Mouse (Mus musculus) kidney, embryonic 16.5 days (tissue): ENCODE measurements around the gene Rita1. TPM values are rescaled to one million over a fixed set of nuclear protein-coding genes. Genes with fewer than 3 reads are reported as not detected.

Experiments
- ATAC-seq: fragments of 200-750 bp; cut with Nextera tagmentation; 2 replicates; pipeline ENCODE4 v1.8.0; 2017; ENCODE audit warnings: moderate TSS enrichment; ENCODE audit not compliant: low FRiP score, low TSS enrichment
- H3K27ac ChIP-seq: fragments of 300-500 bp; sonication (generic); 2 replicates; pipeline ENCODE4 v1.5.1; 2014; ENCODE audit warnings: low read length
- H3K27me3 ChIP-seq: fragments of 300-500 bp; sonication (generic); 2 replicates; pipeline ENCODE4 v1.6.1; 2014; ENCODE audit warnings: low read length, control low read depth, mixed read lengths; ENCODE audit not compliant: insufficient read depth
- H3K36me3 ChIP-seq: fragments of 300-500 bp; sonication (generic); 2 replicates; pipeline ENCODE4 v1.6.1; 2014; ENCODE audit warnings: low read length, control low read depth, mixed read lengths; ENCODE audit not compliant: insufficient read depth
- H3K4me1 ChIP-seq: fragments of 300-500 bp; sonication (generic); 2 replicates; pipeline ENCODE4 v1.6.1; 2014; ENCODE audit warnings: low read length, control low read depth, mixed read lengths; ENCODE audit not compliant: insufficient read depth
- H3K4me2 ChIP-seq: fragments of 300-500 bp; sonication (generic); replicated peaks from 2 replicates; pipeline ENCODE4 v1.6.1; 2014; ENCODE audit warnings: low read depth, low read length
- H3K4me3 ChIP-seq: fragments of 300-500 bp; sonication (generic); 2 replicates; pipeline ENCODE4 v1.5.1; 2014; ENCODE audit warnings: mild to moderate bottlenecking, low read length
- H3K9ac ChIP-seq: fragments of 300-500 bp; sonication (generic); replicated peaks from 2 replicates; pipeline ENCODE4 v1.6.1; 2014; ENCODE audit warnings: low read length
- H3K9me3 ChIP-seq: fragments of 300-500 bp; sonication (generic); 2 replicates; pipeline ENCODE4 v1.6.1; 2016; ENCODE audit warnings: low read length, control low read depth
- WGBS: fragments of 180-500 bp; shearing (Covaris S2); extraction: QIAGEN DNeasy Blood & Tissue Kit; methylation state at CpG from one replicate; pipeline ENCODE4 v1.1.7; 2014; 5-methylcytosine and 5-hydroxymethylcytosine counted together
- polyA plus RNA-seq: library from polyadenylated mRNA; unstranded; fragments of >200 nt; fragmentation: Nextera tagmentation; extraction: Ambion mirVana; gene quantifications from 2 replicates; pipeline ENCODE4 v1.2.1, GENCODE M21; 2015

Rita1 gene
- polyA plus RNA-seq, 1 experiment from 2014 or later, result 18.0 TPM

GRCm38 (mm10) chr5:120579211-120579897 is 33.0 kb downstream of the Rita1 start:
- peak; percentile 75 for ATAC-seq
- Histone ChIP-seq H3K36me3 (peaks cover 14% of the 10 kb centered on the region), H3K27ac (peak overlapping the region; percentile 92), H3K4me2 (peak overlapping the region; percentile 42), H3K9me3 (no peaks in the 10 kb centered on the region), H3K27me3 (no peaks in the 10 kb centered on the region), H3K9ac (peak overlapping the region; percentile 33), H3K4me1 (peaks cover 52% of the 10 kb centered on the region), H3K4me3 (peak overlapping the region; percentile 21)
- WGBS, result 11% methylated on average over 26 of the region's 26 CpGs

DNA sequence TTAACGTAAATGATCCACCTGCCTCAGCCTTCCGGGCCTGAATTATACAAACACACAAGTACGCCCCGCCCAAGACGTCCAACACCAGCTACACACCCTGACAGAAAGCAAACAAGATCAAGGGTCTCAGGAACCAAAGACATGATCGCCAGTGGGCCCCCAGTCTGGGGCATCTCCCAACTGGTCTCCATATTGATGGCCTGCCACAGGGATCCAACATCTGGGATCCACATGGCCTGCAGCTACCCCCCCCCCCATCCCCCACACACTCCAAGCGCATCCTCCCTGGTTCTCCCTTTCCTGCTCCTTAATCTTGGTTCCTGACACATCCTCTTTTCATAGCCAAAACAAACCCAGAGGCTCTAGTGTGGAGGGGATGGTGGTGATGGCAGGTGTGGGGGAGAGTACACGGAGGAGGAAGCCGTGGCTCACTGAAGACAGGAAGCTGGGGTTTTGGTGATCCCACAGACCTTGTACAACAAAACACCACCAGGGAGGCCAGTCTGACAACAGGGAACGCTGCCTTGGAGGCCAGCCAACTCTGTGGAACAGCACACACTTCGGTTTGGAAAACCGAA is 33.8 kb downstream of the Rita1 start:
- Histone ChIP-seq H3K27ac (peak overlapping the region; percentile 92), H3K4me2 (peak overlapping the region; percentile 42), H3K4me3 (no peak overlapping the region), H3K9me3 (no peaks in the 10 kb centered on the region), H3K9ac (peak overlapping the region; percentile 33), H3K27me3 (no peaks in the 10 kb centered on the region), H3K4me1 (peaks cover 52% of the 10 kb centered on the region), H3K36me3 (peaks cover 10% of the 10 kb centered on the region)
- 19% methylated on average over 12 of the region's 12 CpGs for WGBS
- ATAC-seq, result peak; percentile 55

GRCm38 (mm10) chr5:120577935-120578441 is 34.4 kb downstream of the Rita1 start:
- peaks cover 52% of the 10 kb centered on the region for H3K4me1 ChIP-seq
- peak; percentile 41 for ATAC-seq
- peak overlapping the region; percentile 13; the same call in 1 of the 2 replicates for H3K9ac ChIP-seq
- H3K36me3 ChIP-seq, result peaks cover 10% of the 10 kb centered on the region
- H3K9me3 ChIP-seq, result no peaks in the 10 kb centered on the region
- no peak overlapping the region for H3K4me2 ChIP-seq
- no peaks in the 10 kb centered on the region for H3K27me3 ChIP-seq
- peak overlapping the region; percentile 92 for H3K27ac ChIP-seq
- H3K4me3 ChIP-seq, result no peak overlapping the region
- WGBS, result 33% methylated on average over 10 of the region's 10 CpGs

DNA sequence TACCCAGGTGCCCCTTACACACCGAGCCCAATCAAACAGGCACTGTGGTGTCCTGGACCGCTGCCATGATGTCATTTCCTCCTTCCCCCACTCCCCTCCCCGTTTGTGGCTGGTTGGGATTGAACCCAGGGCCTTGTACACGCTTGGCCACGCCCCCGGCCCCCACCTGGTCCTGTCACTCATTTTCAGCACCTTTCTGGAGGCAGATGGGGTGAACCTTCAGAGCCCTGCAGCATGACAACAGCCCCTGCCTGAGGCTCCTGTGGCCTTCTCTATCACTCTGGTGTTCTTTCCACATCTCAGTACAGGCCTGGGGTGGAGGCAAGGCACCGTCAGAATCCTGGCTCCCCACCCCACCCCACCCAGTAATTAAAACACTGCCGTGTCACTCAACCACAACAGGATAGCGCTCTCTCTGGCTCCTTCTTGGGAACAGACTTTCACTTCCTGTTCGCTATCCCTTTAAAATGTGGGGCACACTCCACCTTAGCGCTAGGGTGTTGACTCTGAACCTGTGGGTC is 35.5 kb downstream of the Rita1 start:
- peaks cover 4% of the 10 kb centered on the region; the same call in 1 of the 2 replicates for H3K36me3 ChIP-seq
- no peak overlapping the region for H3K4me2 ChIP-seq
- no peaks in the 10 kb centered on the region for H3K27me3 ChIP-seq
- 63% methylated on average over 11 of the region's 11 CpGs for WGBS
- H3K4me3 ChIP-seq, result no peak overlapping the region
- H3K9me3 ChIP-seq, result no peaks in the 10 kb centered on the region
- peaks cover 55% of the 10 kb centered on the region for H3K4me1 ChIP-seq
- ATAC-seq, result no peak
- no peak overlapping the region for H3K9ac ChIP-seq
- no peak overlapping the region for H3K27ac ChIP-seq

DNA sequence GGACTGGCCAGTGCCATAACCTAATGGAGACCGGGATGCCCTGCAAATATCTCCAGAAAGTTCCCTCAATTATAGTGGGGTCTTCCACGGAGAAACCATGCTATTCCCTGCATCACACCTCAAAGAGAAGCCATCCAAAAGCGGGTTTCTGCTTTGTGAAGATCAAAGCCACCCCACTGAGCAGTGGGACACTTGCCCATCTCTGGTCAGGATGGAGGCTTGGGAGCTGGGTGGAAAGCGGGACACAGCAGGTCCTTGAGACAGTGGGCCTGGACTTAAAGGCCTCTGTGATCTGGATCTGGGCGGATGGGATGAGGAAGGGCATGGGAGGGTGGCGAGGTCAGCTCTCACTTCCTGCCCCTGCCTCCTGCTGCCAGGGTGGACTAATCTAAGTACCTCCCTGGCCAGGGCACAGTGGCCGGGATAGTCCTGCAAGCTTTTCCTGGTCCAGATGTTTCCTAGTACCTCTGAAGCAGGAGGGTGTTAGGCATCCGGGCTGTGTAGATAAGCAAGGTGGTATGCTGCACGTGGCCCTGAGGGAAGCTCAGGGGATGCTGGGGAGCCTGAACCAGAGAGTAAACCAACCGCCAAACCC is 37.8 kb downstream of the Rita1 start:
- Histone ChIP-seq H3K4me1 (peaks cover 55% of the 10 kb centered on the region), H3K36me3 (peaks cover 4% of the 10 kb centered on the region; the same call in 1 of the 2 replicates), H3K9me3 (no peaks in the 10 kb centered on the region), H3K4me2 (no peak overlapping the region), H3K4me3 (no peak overlapping the region), H3K27me3 (no peaks in the 10 kb centered on the region), H3K9ac (no peak overlapping the region), H3K27ac (no peak overlapping the region)
- ATAC-seq, result no peak
- WGBS, result 72% methylated on average over 10 of the region's 10 CpGs

DNA sequence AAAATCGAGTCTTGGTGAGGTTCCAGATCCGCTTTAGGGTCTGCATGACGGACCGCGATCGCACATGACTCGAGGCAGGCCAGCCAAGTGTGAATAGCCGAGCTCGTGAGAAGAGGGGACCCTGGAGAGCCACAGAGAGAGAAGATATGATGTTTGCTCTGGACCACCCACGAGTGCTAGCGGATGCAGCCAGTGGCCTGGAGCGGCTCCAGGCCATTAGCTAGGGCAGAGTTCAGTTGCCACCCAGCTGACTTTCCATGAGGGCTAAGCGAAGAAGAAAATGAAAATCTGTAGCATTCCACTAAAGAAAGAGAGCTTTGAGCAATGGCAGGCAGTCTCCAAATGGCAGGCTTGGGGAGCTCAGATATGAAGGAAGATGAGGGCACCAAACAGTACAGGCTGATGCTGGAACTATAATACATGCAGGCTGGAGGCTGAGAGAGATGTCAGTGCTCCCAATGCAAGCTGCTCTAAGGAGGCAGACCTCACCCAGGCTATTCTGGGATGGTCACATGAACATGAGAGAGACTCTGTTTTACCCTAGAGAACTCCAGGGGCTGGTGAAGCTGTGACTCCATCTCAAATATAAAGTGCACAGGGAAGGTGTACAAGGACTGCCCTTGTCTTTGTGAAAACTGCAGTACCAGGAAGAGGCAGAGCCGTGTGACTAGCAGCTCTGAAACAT is 41.2 kb downstream of the Rita1 start:
- H3K4me3 ChIP-seq, result no peak overlapping the region
- no peak overlapping the region for H3K9ac ChIP-seq
- no peak overlapping the region for H3K4me2 ChIP-seq
- peak overlapping the region; percentile 66 for H3K27ac ChIP-seq
- peaks cover 4% of the 10 kb centered on the region; the same call in 1 of the 2 replicates for H3K36me3 ChIP-seq
- peak; percentile 66 for ATAC-seq
- WGBS, result 18% methylated on average over 14 of the region's 14 CpGs
- no peaks in the 10 kb centered on the region for H3K27me3 ChIP-seq
- no peaks in the 10 kb centered on the region for H3K9me3 ChIP-seq
- peaks cover 60% of the 10 kb centered on the region for H3K4me1 ChIP-seq

DNA sequence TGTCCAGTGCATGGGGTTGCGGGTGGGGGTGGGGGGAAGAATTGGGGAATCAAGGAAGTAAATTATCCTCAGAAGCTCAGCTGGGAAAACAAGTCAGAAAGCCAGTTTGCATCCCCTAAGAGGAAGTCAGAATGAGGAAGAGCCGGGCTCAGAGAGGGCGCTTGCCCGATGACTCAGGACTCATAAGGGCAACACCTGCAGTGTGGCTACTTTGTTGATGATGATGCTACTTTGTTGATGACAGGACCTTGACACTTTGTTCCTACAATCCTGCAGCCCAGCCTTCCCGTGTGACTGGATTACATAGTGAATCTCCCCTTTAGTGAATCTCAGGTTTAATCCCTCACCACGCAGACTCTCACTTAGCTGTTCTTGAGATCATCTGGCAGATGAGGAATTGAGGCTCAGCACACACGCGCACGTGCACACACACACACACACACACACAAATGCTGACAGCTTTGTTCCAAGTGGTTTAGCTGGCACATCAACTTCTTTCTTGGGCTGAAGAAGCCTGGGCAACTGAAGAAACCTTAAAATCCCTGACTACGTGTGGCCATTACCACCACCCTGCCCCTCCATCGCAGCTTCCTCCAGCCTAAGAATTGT is 42.0 kb downstream of the Rita1 start:
- WGBS, result 69% methylated on average over 11 of the region's 11 CpGs
- H3K9me3 ChIP-seq, result no peaks in the 10 kb centered on the region
- no peak overlapping the region for H3K9ac ChIP-seq
- H3K4me2 ChIP-seq, result no peak overlapping the region
- ATAC-seq, result no peak
- H3K27ac ChIP-seq, result peak overlapping the region; percentile 66; the same call in 1 of the 2 replicates
- peaks cover 4% of the 10 kb centered on the region; the same call in 1 of the 2 replicates for H3K36me3 ChIP-seq
- H3K27me3 ChIP-seq, result no peaks in the 10 kb centered on the region
- H3K4me1 ChIP-seq, result peaks cover 68% of the 10 kb centered on the region
- no peak overlapping the region for H3K4me3 ChIP-seq

- H3K27ac ChIP-seq, result no peak overlapping the region
- H3K9ac ChIP-seq, result no peak overlapping the region
- WGBS, result 66% methylated on average over 3 of the region's 3 CpGs
- no peaks in the 10 kb centered on the region for H3K27me3 ChIP-seq
- ATAC-seq, result no peak
- peaks cover 4% of the 10 kb centered on the region; the same call in 1 of the 2 replicates for H3K36me3 ChIP-seq
- no peak overlapping the region for H3K4me2 ChIP-seq
- peaks cover 74% of the 10 kb centered on the region for H3K4me1 ChIP-seq
- H3K9me3 ChIP-seq, result no peaks in the 10 kb centered on the region
- H3K4me3 ChIP-seq, result no peak overlapping the region
Observed at GRCm38 (mm10) chr5:120569791-120570190, 42.6 kb downstream of the Rita1 start.

GRCm38 (mm10) chr5:120568964-120569363 is 43.4 kb downstream of the Rita1 start:
- no peak overlapping the region for H3K9ac ChIP-seq
- H3K4me1 ChIP-seq, result peaks cover 80% of the 10 kb centered on the region
- H3K9me3 ChIP-seq, result no peaks in the 10 kb centered on the region
- H3K27ac ChIP-seq, result no peak overlapping the region
- H3K36me3 ChIP-seq, result peaks cover 4% of the 10 kb centered on the region; the same call in 1 of the 2 replicates
- H3K4me3 ChIP-seq, result no peak overlapping the region
- H3K4me2 ChIP-seq, result no peak overlapping the region
- no peak for ATAC-seq
- 82% methylated on average over 4 of the region's 4 CpGs for WGBS
- H3K27me3 ChIP-seq, result no peaks in the 10 kb centered on the region
